9 mouse cellular contexts compared by ENCODE assay signal in genomic region chr8:63951626-63952377, GRCm38 (mm10). TPM values are rescaled to one million over a fixed set of nuclear protein-coding genes. Genes with fewer than 3 reads are reported as not detected.
DNase-seq lines count a peak whose midpoint lies in the region; ATAC-seq and TF ChIP-seq lines count a peak whose summit lies in the region.
"Had no signal": no experiment of that assay in that cellular context is flagged by ENCODE, and none has a peak within 500 bp of the region (broad histone marks: within the 10 kb centered on the region; RNA-seq: fewer than 3 reads in every experiment).

Sgo2b (minus strand) TSS chr8:63952248.

- 5% methylated on average over 29 of the region's 30 CpGs for WGBS in heart, postnatal 0 days
- WGBS in cerebellum, adult 2 months: 6% methylated on average over 30 of the region's 30 CpGs
- WGBS in forebrain, postnatal 0 days: 9% methylated on average over 30 of the region's 30 CpGs
- 6% methylated on average over 28 of the region's 30 CpGs for WGBS in midbrain, embryonic 14.5 days

- H3K27me3 ChIP-seq in heart, postnatal 0 days (ENCODE audit: control insufficient read depth, insufficient read depth, low read length): no peaks in the 10 kb centered on the region
- H3K27me3 ChIP-seq in cerebellum, adult 2 months (ENCODE audit: control insufficient read depth, insufficient read depth, low read length): no peaks in the 10 kb centered on the region
- H3K27me3 ChIP-seq in forebrain, postnatal 0 days (ENCODE audit: insufficient read depth, low read length): no peaks in the 10 kb centered on the region
- H3K27me3 ChIP-seq in midbrain, embryonic 14.5 days (ENCODE audit: control insufficient read depth, insufficient read depth, low read length): no peaks in the 10 kb centered on the region

- no peak for TF ChIP-seq CTCF in heart, postnatal 0 days (IDR thresholded peaks at IDR 0.05; ENCODE audit: low read depth)
- TF ChIP-seq CTCF in cerebellum, adult 2 months (IDR thresholded peaks at IDR 0.05; ENCODE audit: borderline replicate concordance, insufficient read depth, low read depth, low read length): no peak
- no peak for TF ChIP-seq CTCF in forebrain, postnatal 0 days (IDR thresholded peaks at IDR 0.05; ENCODE audit: low read depth)

- H3K4me3 ChIP-seq in heart, postnatal 0 days (ENCODE audit: low read depth, low read length): peak within 1 kb of the TSS; percentile 23; the same call in 1 of the 2 replicates
- H3K4me3 ChIP-seq in cerebellum, adult 2 months (replicated peaks; ENCODE audit: insufficient read depth, low read depth, low read length): peak within 1 kb of the TSS; percentile 38
- peak within 1 kb of the TSS; percentile 35 for H3K4me3 ChIP-seq in forebrain, postnatal 0 days (ENCODE audit: low read depth, low read length)
- peak within 1 kb of the TSS; percentile 31 for H3K4me3 ChIP-seq in midbrain, embryonic 14.5 days (replicated peaks; ENCODE audit: low read depth, low read length)

- no peak within 1 kb of the TSS for H3K27ac ChIP-seq in heart, postnatal 0 days (ENCODE audit: low read depth)
- no peak within 1 kb of the TSS for H3K27ac ChIP-seq in cerebellum, adult 2 months (ENCODE audit: insufficient read depth, low read length)
- H3K27ac ChIP-seq in forebrain, postnatal 0 days (ENCODE audit: low read depth, low read length): no peak within 1 kb of the TSS
- H3K27ac ChIP-seq in midbrain, embryonic 14.5 days (replicated peaks; ENCODE audit: low read depth, low read length): no peak within 1 kb of the TSS

- no peaks in the 10 kb centered on the region for H3K9me3 ChIP-seq in heart, postnatal 0 days (replicated peaks; ENCODE audit: control insufficient read depth, low read length)
- no peaks in the 10 kb centered on the region for H3K9me3 ChIP-seq in forebrain, postnatal 0 days (ENCODE audit: low read length)
- H3K9me3 ChIP-seq in midbrain, embryonic 14.5 days (ENCODE audit: control insufficient read depth, low read length): no peaks in the 10 kb centered on the region

- H3K9ac ChIP-seq in heart, postnatal 0 days (replicated peaks; ENCODE audit: low read depth, low read length): 0 out of 2 replicates have a peak within 1 kb of the TSS, but pooled peaks have one; percentile 23
- H3K9ac ChIP-seq in forebrain, postnatal 0 days: peak within 1 kb of the TSS; percentile 39
- peak within 1 kb of the TSS; percentile 32 for H3K9ac ChIP-seq in midbrain, embryonic 14.5 days (replicated peaks; ENCODE audit: low read length)

- DNase-seq in heart, postnatal 0 days (ENCODE audit: low spot score): no peak
- DNase-seq in heart, postnatal 25 days (ENCODE audit: low spot score): no peak
- DNase-seq in cerebellum, adult 2 months: peak; percentile 18 to 23
- peak; percentile 8 for DNase-seq in forebrain, postnatal 0 days
- DNase-seq in midbrain, embryonic 14.5 days: peak; percentile 58
- DNase-seq in natural killer cell, adult 2 months (ENCODE audit: low spot score in 2 of 2): no peak
- DNase-seq in ovary, postnatal 14 days (ENCODE audit: low spot score): no peak
- DNase-seq in thymus, postnatal 10 days (ENCODE audit: low spot score in 2 of 2): no peak

- no peaks in the 10 kb centered on the region for H3K4me1 ChIP-seq in heart, postnatal 0 days (ENCODE audit: control insufficient read depth, insufficient read depth)
- no peaks in the 10 kb centered on the region for H3K4me1 ChIP-seq in cerebellum, adult 2 months (ENCODE audit: control insufficient read depth, insufficient read depth, low read length)
- 0 out of 2 replicates have a peak, but pooled peaks cover 4% of the 10 kb centered on the region for H3K4me1 ChIP-seq in forebrain, postnatal 0 days (ENCODE audit: insufficient read depth)
- 0 out of 2 replicates have a peak, but pooled peaks cover 3% of the 10 kb centered on the region for H3K4me1 ChIP-seq in midbrain, embryonic 14.5 days (ENCODE audit: control insufficient read depth, insufficient read depth, low read length)

- no peaks in the 10 kb centered on the region for H3K36me3 ChIP-seq in heart, postnatal 0 days (replicated peaks; ENCODE audit: control insufficient read depth, insufficient read depth, low read length)
- no peaks in the 10 kb centered on the region for H3K36me3 ChIP-seq in forebrain, postnatal 0 days (ENCODE audit: insufficient read depth)
- H3K36me3 ChIP-seq in midbrain, embryonic 14.5 days (ENCODE audit: control insufficient read depth, insufficient read depth, low read length): no peaks in the 10 kb centered on the region

- no peak for TF ChIP-seq POLR2A in cerebellum, adult 2 months (IDR thresholded peaks at IDR 0.05; ENCODE audit: borderline replicate concordance, insufficient read depth, low read length)

- H3K4me2 ChIP-seq in heart, postnatal 0 days (ENCODE audit: low read depth, low read length): peak within 1 kb of the TSS; percentile 53
- peak within 1 kb of the TSS; percentile 65 for H3K4me2 ChIP-seq in forebrain, postnatal 0 days (ENCODE audit: low read depth)
- H3K4me2 ChIP-seq in midbrain, embryonic 14.5 days (ENCODE audit: low read length): peak within 1 kb of the TSS; percentile 57

- ATAC-seq in heart, postnatal 0 days (ENCODE audit: insufficient read depth, low read depth): no peak
- ATAC-seq in forebrain, postnatal 0 days: peak; percentile 81
- peak; percentile 87 for ATAC-seq in midbrain, embryonic 14.5 days (ENCODE audit: low FRiP score, low TSS enrichment)

- intact Hi-C loops in heart, postnatal 25 days (cut with DNase I): no loop called here

- no peak for TF ChIP-seq EP300 in heart, postnatal 0 days (IDR thresholded peaks at IDR 0.05; ENCODE audit: low read depth)

RNA-seq across cellular contexts. Expression of gene Sgo2b, which starts in this region (rescaled TPM):
- total RNA-seq in heart, postnatal 0 days (2014; rRNA removed; ENCODE audit: low replicate concordance): not detected in 2 replicates
- polyA plus RNA-seq in heart, postnatal 0 days (2015; fragmentation: Nextera tagmentation; extraction: Ambion mirVana): not detected in 2 replicates
- not detected for total RNA-seq in heart, postnatal 25 days (2021)
- polyA plus RNA-seq in cerebellum, adult 2 months (2012; rRNA removed): 0.03 TPM in 2 replicates
- 0.10 TPM in 1 of 2 replicates, not detected in the other for total RNA-seq in forebrain, postnatal 0 days (2014; rRNA removed)
- polyA plus RNA-seq in forebrain, postnatal 0 days (2015; fragmentation: Nextera tagmentation; extraction: Ambion mirVana): 0.05 and 0.13 TPM in 2 replicates
- not detected in 2 replicates for polyA plus RNA-seq in midbrain, embryonic 14.5 days (2014; fragmentation: Nextera tagmentation; extraction: Ambion mirVana)
- total RNA-seq: layer of hippocampus, postnatal 10 days had no signal

Comparison
In these comparisons a context has a peak if more than half of its experiments do, and no peak if none do; other contexts are left out.
1. Peak in DNase-seq and H3K4me3 ChIP-seq in cerebellum, adult 2 months; RNA of the gene not detected or under 1 TPM.
2. Peak in DNase-seq, ATAC-seq, H3K4me3 ChIP-seq, H3K9ac ChIP-seq and H3K4me2 ChIP-seq in forebrain, postnatal 0 days; RNA of the gene not detected or under 1 TPM.
3. Peak in DNase-seq, ATAC-seq, H3K4me3 ChIP-seq, H3K9ac ChIP-seq and H3K4me2 ChIP-seq in midbrain, embryonic 14.5 days; RNA of the gene not detected or under 1 TPM.